Mouse (Mus musculus): ENCODE data around the gene Arsb. TPM values are rescaled to one million over a fixed set of nuclear protein-coding genes. Genes with fewer than 3 reads are reported as not detected.

Gene Arsb
- total RNA-seq (2022) = 1 to 10 TPM; 4.6 to 5.7 (median 4.6) TPM

DNA sequence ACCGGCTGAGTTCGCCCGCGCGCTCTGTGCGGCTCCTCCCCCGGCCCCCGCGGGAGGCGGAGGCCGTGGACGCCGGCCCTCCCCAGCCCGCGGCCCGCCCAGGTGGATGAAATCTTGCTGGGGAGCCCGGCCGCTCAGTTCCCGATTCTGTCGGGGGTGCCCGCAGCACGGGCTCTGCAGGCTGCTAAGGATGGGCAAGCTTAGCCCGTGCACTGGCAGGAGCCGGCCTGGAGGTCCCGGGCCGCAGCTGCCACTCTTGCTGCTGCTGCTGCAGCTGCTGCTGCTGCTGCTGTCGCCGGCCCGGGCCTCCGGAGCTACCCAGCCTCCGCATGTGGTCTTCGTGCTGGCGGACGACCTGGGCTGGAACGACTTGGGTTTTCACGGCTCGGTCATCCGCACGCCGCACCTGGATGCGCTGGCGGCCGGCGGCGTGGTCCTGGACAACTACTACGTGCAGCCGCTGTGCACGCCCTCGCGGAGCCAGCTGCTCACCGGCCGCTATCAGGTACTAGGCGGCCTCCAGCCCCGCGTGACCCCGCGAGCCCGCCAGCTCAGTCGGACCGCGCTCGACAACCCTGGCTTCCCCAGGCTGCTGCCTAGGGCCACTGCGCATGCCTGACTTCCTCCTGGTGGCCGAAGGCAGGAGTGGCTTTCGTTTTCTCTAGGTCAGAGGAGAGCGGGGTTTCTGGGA, at the start of gene Arsb:
Gene Arsb, plus strand, starts transcription at position 43 of the 691 bp plus-strand sequence.
- DNase-seq (ENCODE audit: low spot score) = peak; percentile 88

DNA sequence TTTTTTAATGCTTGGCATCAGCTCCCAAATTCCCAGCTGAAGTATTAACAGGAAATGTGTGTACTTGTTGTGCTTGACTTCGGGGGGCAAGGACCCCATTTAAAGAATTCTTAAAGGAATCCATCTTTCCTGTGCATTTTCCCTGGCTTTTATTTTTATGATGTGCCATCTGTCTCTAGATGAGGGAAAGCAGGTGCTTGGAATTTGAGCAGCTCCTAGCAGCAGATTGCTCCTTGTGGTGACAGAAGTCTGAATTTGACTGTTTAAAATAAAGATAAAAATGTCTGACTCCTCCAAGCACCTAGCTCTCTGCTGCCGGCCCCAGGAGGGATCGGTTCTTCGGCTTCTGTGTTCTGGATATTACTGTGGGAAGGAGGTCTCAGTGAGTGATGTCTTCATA, 49.5 kb upstream of the Arsb start:
- no peak for DNase-seq (ENCODE audit: low spot score)

DNA sequence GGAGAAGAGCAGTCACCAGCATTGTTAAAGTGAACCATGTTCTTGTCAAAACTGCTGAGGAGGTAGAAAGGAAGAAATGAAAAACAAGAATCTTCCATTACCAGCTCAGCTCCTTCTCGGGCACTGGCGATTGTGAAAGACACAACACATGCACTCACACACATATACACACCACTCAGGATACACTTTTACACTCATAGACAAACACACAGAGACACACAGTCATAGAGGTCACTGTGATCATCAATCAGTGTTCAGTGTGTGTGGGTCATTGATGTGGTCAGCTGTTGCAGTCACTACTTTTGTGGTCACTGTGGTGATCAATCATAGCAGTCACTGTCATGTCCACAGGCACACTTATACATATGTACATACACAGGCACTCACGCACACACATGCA, 48.0 kb upstream of the Arsb start:
- no peak for DNase-seq (ENCODE audit: low spot score)

DNA sequence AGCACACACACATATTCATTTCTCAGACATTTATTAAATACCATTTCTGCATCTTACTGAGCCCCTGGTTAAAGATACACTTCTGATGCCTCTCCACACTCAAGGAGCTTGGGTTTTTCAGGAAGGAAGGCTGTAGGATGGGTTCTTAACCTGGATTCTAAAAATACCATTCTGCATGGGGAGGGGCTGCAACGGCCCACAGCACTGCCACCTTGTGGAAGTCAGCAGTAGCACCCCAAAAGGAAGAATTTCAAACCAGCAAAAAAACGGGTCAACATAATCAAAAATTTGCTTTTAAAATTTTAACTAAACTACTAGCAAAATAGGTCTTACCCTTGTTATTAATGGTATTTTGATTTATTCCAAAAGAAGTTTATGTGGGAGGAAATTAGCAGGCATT, 47.2 kb upstream of the Arsb start:
- DNase-seq (ENCODE audit: low spot score) = no peak

DNA sequence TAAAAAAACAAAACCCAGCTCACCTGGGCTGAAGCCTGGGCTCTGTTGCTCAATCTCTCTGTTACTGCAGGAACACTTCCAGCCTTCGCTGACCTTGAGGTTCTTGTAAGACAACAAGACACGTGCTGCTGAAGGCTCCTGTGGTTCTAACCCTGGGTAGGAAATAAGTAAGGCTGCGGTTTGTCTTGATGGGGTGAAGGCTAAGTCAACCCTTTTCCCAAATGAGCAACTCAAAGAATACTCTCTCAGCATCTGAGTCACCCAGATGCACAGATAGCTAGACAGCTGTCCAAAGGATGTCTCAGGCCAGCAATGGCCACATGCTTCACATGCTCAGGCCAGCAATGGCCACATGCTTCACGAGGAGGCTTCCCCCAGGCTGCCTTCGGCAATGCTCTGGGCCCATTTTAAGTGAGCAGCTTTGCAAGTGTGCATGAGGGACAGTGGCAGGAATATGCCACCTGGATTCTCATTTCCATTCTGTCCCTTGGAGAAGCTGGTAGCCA, 36.2 kb upstream of the Arsb start:
- no peak for DNase-seq (ENCODE audit: low spot score)

DNA sequence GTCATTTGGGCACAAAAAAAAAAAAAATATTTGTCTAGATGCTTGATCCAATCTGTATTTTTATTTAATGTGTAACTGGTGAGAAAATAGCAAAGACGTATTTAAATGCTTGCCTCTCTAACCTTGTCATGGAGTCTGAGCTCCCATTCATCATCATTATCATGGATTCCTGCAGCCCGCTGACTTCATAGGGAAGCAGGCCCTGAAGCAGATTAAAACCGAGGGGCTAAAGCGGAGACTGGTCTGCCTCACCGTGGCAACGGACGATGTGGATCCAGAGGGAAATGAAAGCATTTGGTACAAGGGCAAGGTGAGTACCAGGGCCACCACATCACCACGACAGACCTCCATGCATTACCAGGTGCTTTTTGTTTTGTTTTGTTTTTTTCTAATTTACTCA, 27.3 kb upstream of the Arsb start:
- no peak for DNase-seq (ENCODE audit: low spot score)

DNA sequence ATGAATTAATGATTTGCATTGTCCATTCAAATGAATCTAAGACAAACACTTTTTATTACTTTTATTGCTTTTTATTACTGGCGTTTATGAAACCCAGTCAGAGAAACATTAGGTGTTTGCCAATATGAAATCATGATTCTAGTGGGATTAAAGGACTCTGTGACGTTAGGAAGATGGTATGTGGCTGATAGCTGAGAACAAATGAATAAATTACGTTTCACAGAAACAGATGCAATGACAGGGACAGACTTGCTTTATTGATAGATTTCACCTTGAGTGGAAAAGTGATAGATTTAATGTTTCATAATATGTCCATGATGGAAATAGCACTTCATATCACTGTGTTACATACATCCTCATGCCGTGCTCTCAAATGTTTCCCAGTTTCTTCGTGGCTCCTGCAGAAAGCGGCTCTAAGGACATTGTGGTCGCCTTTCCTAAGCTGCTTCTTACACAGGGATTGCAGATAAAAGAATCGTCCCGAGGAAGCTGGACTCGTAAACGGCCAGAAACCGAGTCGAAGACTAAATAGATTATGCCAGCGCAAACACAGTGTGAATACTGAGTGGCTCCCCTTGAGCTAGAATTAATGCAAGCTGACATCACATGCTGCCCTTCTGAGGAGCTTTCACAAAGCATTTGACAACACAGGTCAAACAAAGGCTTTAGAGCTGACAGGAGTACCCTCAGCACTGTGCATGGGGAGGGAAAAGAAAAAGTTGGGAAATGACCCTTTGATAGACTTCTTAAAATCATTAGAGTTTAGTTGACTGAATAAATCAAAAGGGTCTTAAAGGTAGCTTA, 18.6 kb upstream of the Arsb start:
- no peak for DNase-seq (ENCODE audit: low spot score)

DNA sequence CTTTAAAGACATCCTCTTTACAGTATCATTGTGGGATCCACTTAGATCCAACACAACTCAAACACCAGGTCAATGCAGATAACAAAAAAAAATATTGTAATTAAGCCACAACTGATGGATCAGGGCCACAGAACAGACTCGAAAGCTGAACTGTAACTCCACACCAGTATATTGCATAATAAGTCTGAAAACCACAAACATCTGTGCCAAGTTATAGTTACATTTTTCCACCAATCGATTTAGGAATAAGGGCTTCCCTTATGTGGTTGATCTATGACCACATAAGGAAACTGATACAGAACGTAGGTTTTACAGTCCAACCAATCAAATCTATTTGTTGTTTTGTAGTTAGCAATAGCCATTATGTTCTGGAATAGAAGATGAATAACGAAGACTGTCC, 16.3 kb upstream of the Arsb start:
- DNase-seq (ENCODE audit: low spot score) = no peak

DNA sequence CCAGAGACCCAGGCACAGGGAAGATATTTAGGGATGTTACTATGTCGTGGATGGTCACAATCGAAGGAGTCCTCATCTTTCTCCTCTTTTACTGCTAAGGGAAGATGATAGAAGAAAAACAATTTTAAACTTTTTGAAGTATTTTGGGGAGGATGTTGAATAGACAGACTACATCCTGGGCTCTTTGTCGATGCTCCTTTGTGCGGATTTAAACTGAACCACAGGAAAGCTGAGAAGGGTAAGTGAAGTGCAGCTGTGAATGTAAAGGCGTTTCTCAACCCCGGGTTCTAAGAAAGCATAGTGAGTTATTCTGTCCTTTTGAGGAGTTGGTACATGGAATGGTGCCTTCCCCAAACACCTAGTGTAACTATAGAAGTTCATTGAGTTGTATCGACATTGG, 14.8 kb upstream of the Arsb start:
- DNase-seq (ENCODE audit: low spot score) = no peak

DNA sequence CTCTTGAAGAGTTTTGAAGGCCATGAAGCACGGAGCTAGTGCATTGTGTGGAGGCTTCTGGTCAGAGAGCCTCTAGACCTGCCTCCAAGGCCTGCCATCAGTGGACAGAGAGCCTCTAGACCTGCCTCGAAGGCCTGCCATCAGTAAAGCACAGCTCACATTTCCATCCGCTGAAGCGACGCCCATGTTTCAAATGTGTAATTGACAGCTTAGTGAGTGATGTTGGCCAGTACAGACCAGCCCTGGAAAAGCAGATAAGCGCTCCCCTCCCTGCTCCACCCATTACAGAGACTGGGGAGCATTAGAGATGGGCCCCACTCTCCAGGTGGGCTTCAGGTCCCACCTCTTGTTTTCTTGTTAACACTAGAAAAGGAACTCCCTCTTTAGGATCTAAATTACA, 13.9 kb upstream of the Arsb start:
- DNase-seq (ENCODE audit: low spot score) = no peak

DNA sequence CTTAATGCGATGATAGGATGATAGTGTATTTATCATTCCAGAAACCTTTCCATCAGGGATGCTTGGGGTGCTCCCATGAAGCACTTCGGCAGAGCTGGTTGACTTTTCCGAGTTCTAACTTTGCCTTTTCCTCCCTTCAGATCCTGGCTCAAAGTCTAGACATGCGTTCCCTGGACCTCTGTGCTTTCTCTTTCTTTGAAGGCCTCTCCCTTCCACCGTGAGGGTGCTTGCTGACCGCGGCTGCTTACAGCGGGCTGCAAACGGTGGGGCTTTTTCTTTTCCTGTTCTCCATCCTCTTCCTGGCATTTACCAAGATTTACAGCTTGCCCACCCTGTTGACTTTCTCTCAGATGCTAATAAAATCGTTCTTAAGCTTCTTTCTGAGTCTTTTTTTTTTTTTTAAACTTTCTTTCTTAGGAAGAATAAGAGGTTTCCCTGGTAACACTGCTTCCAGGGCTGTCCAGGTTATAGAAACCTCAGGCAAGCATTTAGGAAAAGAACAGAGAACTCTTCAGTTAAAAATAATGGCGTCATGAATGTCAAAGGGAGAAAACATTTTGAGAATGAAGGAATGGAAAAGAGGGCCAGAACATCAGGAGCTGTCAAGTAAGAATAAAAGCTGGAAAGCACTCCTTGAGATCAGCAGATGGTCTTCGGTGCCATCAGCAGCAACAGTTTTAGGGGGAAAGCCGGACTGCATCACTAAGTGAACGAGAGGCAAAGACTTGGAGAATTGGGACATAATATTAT, 13.1 kb upstream of the Arsb start:
- no peak for DNase-seq (ENCODE audit: low spot score)

DNA sequence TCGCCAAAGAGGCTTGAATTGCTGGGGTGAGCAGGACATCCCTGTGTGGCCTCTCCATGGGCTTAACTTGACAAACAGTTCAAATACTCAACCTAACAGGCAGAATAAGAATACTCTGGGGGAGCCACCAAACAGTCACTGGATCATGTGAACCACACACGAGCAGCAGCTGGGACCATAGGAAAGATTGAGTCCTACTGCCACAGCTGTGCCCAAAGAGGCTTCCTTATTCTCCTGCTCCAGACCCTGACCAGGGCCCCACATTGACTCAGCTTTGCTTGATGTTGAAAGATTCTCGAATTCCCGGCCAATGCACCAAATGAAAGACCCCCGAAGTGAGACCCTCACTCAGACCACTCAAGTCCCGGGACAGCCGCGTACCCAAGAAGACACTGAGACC, 9.6 kb upstream of the Arsb start:
- DNase-seq (ENCODE audit: low spot score) = no peak

DNA sequence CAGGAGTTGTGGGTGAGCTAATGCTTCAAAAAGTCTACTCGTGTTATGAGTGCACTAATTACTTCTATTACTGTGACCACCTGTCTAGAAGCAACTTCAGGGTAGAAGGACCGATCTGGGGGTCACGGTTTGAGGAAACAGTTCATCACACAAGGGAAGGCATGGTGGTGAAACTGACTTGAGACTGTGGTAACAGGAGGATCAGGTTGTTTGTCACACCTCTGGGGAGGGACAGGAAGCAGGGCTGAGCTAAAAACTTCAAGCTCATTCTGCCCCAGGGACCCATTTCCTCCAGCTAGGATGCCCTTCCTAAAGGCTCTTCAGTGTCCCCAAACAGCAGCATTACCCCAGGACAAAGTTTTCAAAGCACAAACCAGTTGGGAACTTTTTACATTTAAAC, 8.6 kb upstream of the Arsb start:
- DNase-seq (ENCODE audit: low spot score) = no peak

DNA sequence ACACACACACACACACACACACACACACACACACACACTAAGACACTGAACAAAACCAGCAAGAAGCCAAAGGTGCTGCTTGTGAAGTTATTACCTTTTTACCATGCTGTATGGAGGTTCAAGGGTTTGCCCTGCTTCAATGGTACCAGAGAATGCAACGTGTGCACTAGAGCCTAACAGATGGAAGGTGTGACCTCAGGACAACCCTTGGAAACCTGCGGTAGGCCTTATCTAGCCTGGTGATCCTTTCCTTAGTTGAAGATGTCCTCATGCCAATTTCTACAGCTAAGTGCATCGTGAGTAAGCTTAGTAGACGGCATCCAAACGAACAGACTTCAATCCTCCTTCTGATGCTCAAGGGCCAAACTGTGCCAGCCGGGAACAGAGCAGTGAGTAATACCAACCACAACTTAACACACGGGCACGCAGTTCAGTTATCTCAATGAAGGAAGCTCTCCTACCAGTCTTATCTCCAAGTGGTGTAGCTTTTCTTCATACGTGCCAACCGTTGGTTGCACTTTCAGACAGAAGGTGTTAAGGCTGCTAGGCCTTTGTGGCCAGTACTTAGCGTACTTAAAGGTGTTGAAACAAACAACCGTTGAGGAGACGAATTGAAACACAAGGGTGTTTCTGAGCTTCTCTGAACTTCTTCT, 7.0 kb upstream of the Arsb start:
- no peak for DNase-seq (ENCODE audit: low spot score)

DNA sequence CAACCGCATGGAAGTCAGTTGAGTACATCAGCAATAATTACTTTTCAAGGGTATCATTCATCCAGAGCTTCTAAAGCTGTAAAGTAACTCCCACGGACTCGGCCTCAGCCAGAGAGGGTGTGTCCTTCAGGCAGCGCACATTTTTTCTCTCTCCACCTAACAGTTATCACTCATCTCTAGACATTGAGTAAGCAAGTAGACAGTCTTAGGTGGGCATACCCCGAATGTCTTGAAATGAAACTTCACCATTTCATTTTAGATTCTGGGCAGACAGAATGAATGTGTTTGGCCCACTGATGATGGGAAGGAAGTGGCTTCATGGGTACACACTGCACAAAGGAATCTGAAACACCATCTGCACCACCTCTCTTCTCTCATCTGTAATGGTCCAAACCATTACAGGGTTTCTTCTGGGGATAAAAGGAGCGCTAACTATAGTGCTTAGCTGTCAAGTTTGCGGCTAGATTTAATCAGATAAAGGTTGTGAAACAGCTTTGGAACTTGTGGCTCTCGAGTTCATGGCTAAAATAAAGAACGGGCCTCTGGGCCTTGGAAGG, 321 bp upstream of the Arsb start:
- DNase-seq (ENCODE audit: low spot score) = peak; percentile 11

DNA sequence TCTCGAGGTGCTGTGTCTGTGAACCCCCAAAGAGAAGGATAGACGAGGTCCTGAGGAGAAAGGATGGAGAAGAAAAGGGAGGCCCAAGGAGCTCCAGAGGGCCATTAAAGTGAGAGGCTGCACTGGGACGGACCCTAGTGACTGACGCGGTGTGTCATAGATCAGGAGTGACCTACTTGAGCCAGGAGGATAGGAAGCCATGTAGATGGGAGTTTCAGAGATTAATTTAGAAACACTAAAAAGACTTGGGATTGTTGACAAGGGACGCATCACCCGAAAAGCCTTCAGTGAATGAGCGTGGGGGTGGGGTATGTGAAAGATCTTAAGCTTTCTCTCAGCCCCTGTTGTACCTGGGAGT, 828 bp downstream of the Arsb start:
- no peak for DNase-seq (ENCODE audit: low spot score)

DNA sequence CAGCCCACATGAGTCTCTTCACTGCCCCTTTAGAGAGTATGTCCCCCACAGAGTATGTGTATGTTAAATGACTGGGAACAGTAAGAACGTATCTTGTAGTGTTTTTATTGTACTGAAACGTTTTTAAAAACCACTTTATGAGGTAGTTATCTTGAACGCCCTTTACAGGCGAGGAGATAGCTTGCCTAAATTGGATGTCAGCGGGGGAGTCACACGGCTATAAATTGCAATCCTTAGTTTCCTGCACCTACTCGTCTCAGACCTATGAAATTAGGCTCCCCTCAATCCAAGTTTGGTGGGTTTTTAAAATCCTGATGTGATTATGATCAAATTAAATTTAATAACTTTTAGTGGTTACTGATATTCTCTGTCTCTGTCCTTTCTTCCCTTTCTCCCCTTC, 1.4 kb downstream of the Arsb start:
- no peak for DNase-seq (ENCODE audit: low spot score)

DNA sequence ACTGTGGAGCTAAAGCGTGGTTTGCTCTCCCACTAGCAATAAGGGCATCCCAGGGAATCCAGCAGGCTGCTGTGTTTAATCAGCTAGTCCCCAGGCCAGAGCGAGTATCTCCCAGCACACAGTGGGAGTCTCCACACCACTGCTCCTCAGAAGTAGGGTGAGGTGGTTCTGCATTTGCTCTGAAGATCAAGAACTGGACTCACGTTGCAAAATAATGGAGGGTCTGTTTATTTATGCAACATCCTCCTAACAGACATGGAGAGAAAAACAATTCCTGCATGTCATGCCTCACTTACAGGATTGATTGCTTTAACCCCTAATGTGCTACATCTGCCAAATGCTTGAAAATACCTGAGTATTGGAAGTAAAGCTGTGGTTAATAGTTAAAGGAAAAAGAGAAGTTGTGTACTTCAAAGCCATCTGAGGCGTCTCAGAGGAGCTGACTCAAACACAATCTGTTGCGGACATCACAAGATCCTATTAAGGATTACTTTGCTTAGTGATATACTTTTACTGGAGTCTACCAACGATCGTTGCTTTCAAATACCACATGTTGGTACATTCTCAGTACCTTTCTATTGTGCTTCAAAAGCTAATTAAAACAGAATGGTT, 2.4 kb downstream of the Arsb start:
- DNase-seq (ENCODE audit: low spot score) = no peak

DNA sequence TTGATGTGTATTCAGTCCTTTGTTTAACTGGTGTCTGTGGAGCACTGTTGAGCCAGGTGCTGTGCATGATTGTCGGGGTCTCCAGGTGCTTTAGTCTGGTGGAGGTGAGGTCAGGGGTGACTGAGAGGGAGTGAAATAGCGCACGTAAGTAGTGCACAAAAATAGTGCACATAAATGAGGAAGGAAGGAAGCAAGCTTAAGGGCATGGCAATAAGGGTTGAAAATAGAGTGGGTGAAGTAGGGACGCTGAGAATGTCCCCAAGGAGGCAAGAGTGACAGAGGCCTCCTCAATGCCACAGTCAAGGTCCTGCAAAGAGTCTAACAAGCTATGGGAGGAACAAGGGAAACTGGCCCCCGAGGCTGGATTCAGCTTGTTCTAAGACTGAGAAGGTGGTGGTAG, 11.4 kb downstream of the Arsb start:
- DNase-seq (ENCODE audit: low spot score) = no peak

DNA sequence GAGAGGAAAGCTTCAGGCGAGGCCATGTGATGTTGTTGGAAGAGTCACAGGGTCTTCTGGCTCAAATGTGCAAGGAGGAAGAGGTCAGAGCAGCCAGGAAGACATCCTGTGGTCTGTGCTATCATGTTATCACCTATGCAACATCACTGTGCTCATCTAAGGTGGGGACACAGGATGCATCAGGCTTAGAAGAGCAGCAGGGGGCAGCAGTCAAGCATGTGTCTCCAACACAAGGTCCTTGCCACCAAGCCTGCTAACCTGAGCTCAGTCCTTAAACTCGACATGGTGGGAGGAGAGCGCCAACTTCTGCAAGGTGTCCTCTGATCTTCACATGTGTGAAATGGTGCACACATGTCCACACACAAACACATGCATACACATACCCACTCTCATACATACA, 13.9 kb downstream of the Arsb start:
- no peak for DNase-seq (ENCODE audit: low spot score)

DNA sequence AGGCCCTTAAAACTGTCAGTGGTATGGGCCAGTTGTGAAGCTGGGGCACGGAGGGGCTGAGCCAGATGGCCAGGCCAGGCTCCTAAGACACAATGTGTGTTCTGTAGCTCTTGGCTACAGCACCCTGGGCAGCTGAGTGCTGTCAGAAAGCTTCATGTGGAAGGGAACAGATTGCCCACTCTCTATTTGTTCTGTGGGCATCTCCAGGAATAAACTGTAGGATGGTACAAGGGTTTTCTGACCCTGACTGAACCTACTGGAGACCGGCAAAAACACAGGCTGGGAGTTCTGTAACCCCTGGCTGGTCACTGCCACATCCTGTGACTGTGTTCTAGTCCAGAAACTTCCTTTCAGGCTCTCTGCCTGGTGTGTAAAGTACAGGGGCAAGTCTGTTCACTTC, 14.6 kb downstream of the Arsb start:
- no peak for DNase-seq (ENCODE audit: low spot score)

Measured in heart, adult 8-10 months (tissue).